Mouse (Mus musculus) embryo, embryonic 10.5 days (tissue): ENCODE measurements at regions not wholly inside any gene's neighbourhood (a gene's known extent, or its start where the extent isn't known, plus 50 kb on each side); places are given as distances from the start of the nearest gene placed in this dataset.

Experiments
- DNase-seq: peaks from one replicate; pipeline ENCODE4 v3.0.0-alpha.2; 2015; ENCODE audit warnings: low spot score

- DNase-seq, result no peak
These were observed 577.0 kb upstream of the Large1 start for GRCm38 (mm10) chr8:73930344-73930743.

- DNase-seq, result no peak
These were observed 572.3 kb upstream of the Large1 start for GRCm38 (mm10) chr8:73925515-73926241.

- peak; percentile 1 for DNase-seq
These were observed 569.8 kb upstream of the Large1 start for GRCm38 (mm10) chr8:73923181-73923580.

GRCm38 (mm10) chr8:73921158-73921557 is 567.8 kb upstream of the Large1 start:
- DNase-seq, result no peak

GRCm38 (mm10) chr8:73920564-73920963 is 567.2 kb upstream of the Large1 start:
- DNase-seq, result no peak

GRCm38 (mm10) chr8:73905071-73905470 is 551.7 kb upstream of the Large1 start:
- DNase-seq, result no peak

- DNase-seq, result no peak
These were observed 550.5 kb upstream of the Large1 start for GRCm38 (mm10) chr8:73903838-73904237.

GRCm38 (mm10) chr8:73885976-73886375 is 532.6 kb upstream of the Large1 start:
- DNase-seq, result no peak

- DNase-seq, result no peak
These were observed 528.3 kb upstream of the Large1 start for GRCm38 (mm10) chr8:73881606-73882005.
